Mouse (Mus musculus) CH12.LX (cell line): ENCODE measurements around the gene Olfr1386. TPM values are rescaled to one million over a fixed set of nuclear protein-coding genes. Genes with fewer than 3 reads are reported as not detected.

Source experiments
- DNase-seq: peaks from one replicate; pipeline ENCODE4 v3.0.0-alpha.2; 2013; ENCODE audit errors: extremely low read depth
- H3K27ac ChIP-seq: 2 replicates; pipeline ENCODE4 v1.5.1; 2012; ENCODE audit warnings: low read depth, mild to moderate bottlenecking, control low read depth, moderate library complexity; ENCODE audit not compliant: insufficient read depth
- H3K27me3 ChIP-seq: replicated peaks from 2 replicates; pipeline ENCODE3; 2012; ENCODE audit warnings: inconsistent platforms
- H3K36me3 ChIP-seq, 2 experiments: replicated peaks in 1 of 2; 2 replicates each; pipeline versions ENCODE3 to v1.6.1; 2012; ENCODE audit warnings: inconsistent platforms in 1 of 2, low read length in 1 of 2, mild to moderate bottlenecking in 1 of 2, mixed read lengths in 1 of 2, moderate library complexity in 1 of 2; ENCODE audit not compliant: control insufficient read depth in 1 of 2, insufficient read depth in 1 of 2
- H3K4me1 ChIP-seq, 2 experiments: 2 replicates each; pipeline ENCODE4 v1.6.1; 2012; ENCODE audit warnings: inconsistent platforms in 1 of 2, moderate library complexity in 1 of 2; ENCODE audit not compliant: insufficient read depth in 2 of 2, control insufficient read depth in 1 of 2
- H3K4me2 ChIP-seq: 2 replicates; pipeline ENCODE4 v1.6.1; 2012; ENCODE audit warnings: low read depth, mild to moderate bottlenecking, control low read depth; ENCODE audit not compliant: poor library complexity, insufficient read depth, severe bottlenecking
- H3K4me3 ChIP-seq, 3 experiments: fragments of 150-350 bp in 1 of 3; sonication (generic) in 1 of 3; replicated peaks in 1 of 3; 2 replicates each; pipeline versions ENCODE3 to v1.5.1; 2011 to 2012; ENCODE audit warnings: low read depth in 2 of 3, low read length in 2 of 3, mild to moderate bottlenecking in 2 of 3, moderate library complexity in 2 of 3, control low read depth in 1 of 3, improper control_type of control experiment in 1 of 3, inconsistent platforms in 1 of 3, mixed read lengths in 1 of 3; ENCODE audit not compliant: poor library complexity in 1 of 3
- H3K79me2 ChIP-seq: replicated peaks from 2 replicates; pipeline ENCODE4 v1.6.1; 2012; ENCODE audit warnings: mild to moderate bottlenecking, moderate library complexity; ENCODE audit not compliant: control insufficient read depth, poor library complexity, insufficient read depth, severe bottlenecking; ENCODE audit errors: extremely low read depth
- H3K9ac ChIP-seq: 2 replicates; pipeline ENCODE4 v1.6.1; 2012; ENCODE audit warnings: low read depth, mild to moderate bottlenecking, control low read depth, moderate library complexity; ENCODE audit not compliant: insufficient read depth
- H3K9me3 ChIP-seq: replicated peaks from 2 replicates; pipeline ENCODE3; 2012; ENCODE audit warnings: low read length, inconsistent platforms, mixed read lengths
- CHD2 ChIP-seq: IDR thresholded peaks from 2 replicates; pipeline ENCODE4 v1.6.1; 2011; ENCODE audit warnings: low read length, improper control_type of control experiment
- ETS1 ChIP-seq: conservative IDR thresholded peaks from 2 replicates; pipeline ENCODE4 v1.6.1; 2012; ENCODE audit warnings: low read depth, mild to moderate bottlenecking, inconsistent platforms, low read length, improper control_type of control experiment, moderate library complexity
- IRF4 ChIP-seq: IDR thresholded peaks from 2 replicates; pipeline ENCODE4 v1.6.1; 2014; ENCODE audit warnings: low read depth, mild to moderate bottlenecking, inconsistent platforms, low read length, improper control_type of control experiment
- MYC ChIP-seq: IDR thresholded peaks from 2 replicates; pipeline ENCODE4 v1.6.1; 2011; ENCODE audit warnings: low read depth, mild to moderate bottlenecking, improper control_type of control experiment, low read length
- PAX5 ChIP-seq: IDR thresholded peaks from 2 replicates; pipeline ENCODE4 v1.6.1; 2012; ENCODE audit warnings: low read length, inconsistent platforms, mixed read lengths
- POLR2AphosphoS2 ChIP-seq: IDR thresholded peaks from 2 replicates; pipeline ENCODE4 v1.6.1; 2011; ENCODE audit warnings: low read depth, low read length, improper control_type of control experiment
- RCOR1 ChIP-seq: conservative IDR thresholded peaks from 2 replicates; pipeline ENCODE4 v1.6.1; 2012; ENCODE audit warnings: low read depth, mild to moderate bottlenecking, inconsistent platforms, low read length, improper control_type of control experiment
- SIN3A ChIP-seq: IDR thresholded peaks from 2 replicates; pipeline ENCODE4 v1.6.1; 2012; ENCODE audit warnings: low read length, improper control_type of control experiment, inconsistent platforms
- SMC3 ChIP-seq: IDR thresholded peaks from 2 replicates; pipeline ENCODE4 v1.6.1; 2011; ENCODE audit warnings: low read depth, low read length, improper control_type of control experiment
- USF2 ChIP-seq: conservative IDR thresholded peaks from 2 replicates; pipeline ENCODE4 v1.6.1; 2011; ENCODE audit warnings: low read depth, low read length, improper control_type of control experiment
- ZC3H11A ChIP-seq: IDR thresholded peaks from 2 replicates; pipeline ENCODE4 v1.6.1; 2012; ENCODE audit warnings: low read depth, mild to moderate bottlenecking, inconsistent platforms, low read length, improper control_type of control experiment
- ZMIZ1 ChIP-seq: IDR thresholded peaks from 2 replicates; pipeline ENCODE4 v1.6.1; 2012; ENCODE audit warnings: low read depth, mild to moderate bottlenecking, inconsistent platforms, low read length, improper control_type of control experiment
- ZNF384 ChIP-seq: IDR thresholded peaks from 2 replicates; pipeline ENCODE4 v1.6.1; 2012; ENCODE audit warnings: low read depth, low read length, improper control_type of control experiment, inconsistent platforms
- dilution Hi-C: fragments of 300-500 bp; cut with MboI; formaldehyde crosslinking; loops from 2 replicates; pipeline ENCODE4 v1.14.3; 2020; ENCODE audit warnings: low sequenced_read_pairs; ENCODE audit not compliant: extremely low pct_unique_long_range_greater_than_20kb, extremely low pct_ligation_motif_present
- in situ Hi-C: fragments of 300-500 bp; cut with MboI; formaldehyde crosslinking; loops from 3 replicates; pipeline ENCODE4 v1.14.3; 2019; ENCODE audit warnings: low sequenced_read_pairs, low pct_ligation_motif_present, low pct_unique_long_range_greater_than_20kb, mixed read lengths
- polyA plus RNA-seq: library from polyadenylated mRNA; unstranded; fragments of >175 nt; gene quantifications from 2 replicates; pipeline ENCODE4 v1.2.1, GENCODE M21; 2012; ENCODE audit warnings: low read depth; ENCODE audit not compliant: insufficient read length
- total RNA-seq, 2 experiments: library from RNA; depleted of rRNA; stranded (reverse); fragments of 300-350 nt in 1 of 2; fragments of >200 nt in 1 of 2; gene quantifications; 2 replicates each; pipeline ENCODE4 v1.2.3; 2012 to 2014

The Olfr1386 gene
- total and polyA plus RNA-seq, 3 experiments = not detected

GRCm38 (mm10) chr11:49425257-49425927, 39.5 kb upstream of the Olfr1386 start (continued):
- TF ChIP-seq ZNF384 = no peak
- TF ChIP-seq, all 38 proteins: peak for 0

- no peak overlapping the region for H3K27ac ChIP-seq
- no peak overlapping the region for H3K4me3 ChIP-seq
- no peak overlapping the region for H3K9ac ChIP-seq
- dilution Hi-C loops (no loop called here), in situ Hi-C loops (no loop called here)
- peaks cover 7% of the 10 kb centered on the region for H3K9me3 ChIP-seq
- peaks cover 0 to 11% of the 10 kb centered on the region in 2 experiments; a peak in 2 of 4 replicates for H3K4me1 ChIP-seq
- DNase-seq = no peak
- H3K4me2 ChIP-seq = no peak overlapping the region
- no peaks in the 10 kb centered on the region for H3K36me3 ChIP-seq
- no peaks in the 10 kb centered on the region for H3K79me2 ChIP-seq
- TF ChIP-seq SMC3 = no peak
- no peak for TF ChIP-seq CHD2
- no peak for TF ChIP-seq MYC
- no peak for TF ChIP-seq RCOR1
- no peak for TF ChIP-seq ZC3H11A
- TF ChIP-seq IRF4 = no peak
- no peak for TF ChIP-seq ZMIZ1
- TF ChIP-seq USF2 = no peak
- TF ChIP-seq POLR2AphosphoS2 = no peak
- H3K27me3 ChIP-seq = peaks cover 11% of the 10 kb centered on the region
Measured at GRCm38 (mm10) chr11:49429641-49430040, 35.2 kb upstream of the Olfr1386 start.

GRCm38 (mm10) chr11:49436411-49436810, 28.4 kb upstream of the Olfr1386 start, which contains the start of gene Olfr1388:
Olfr1388 (plus strand) TSS chr11:49436624.
- dilution Hi-C loops = no loop called here
- DNase-seq = no peak
- no peaks in the 10 kb centered on the region for H3K4me1 ChIP-seq
- H3K36me3 ChIP-seq = no peaks in the 10 kb centered on the region
- peaks cover 4% of the 10 kb centered on the region for H3K27me3 ChIP-seq
- no peak for TF ChIP-seq POLR2AphosphoS2
- TF ChIP-seq ZMIZ1 = no peak
- no peak for TF ChIP-seq RCOR1
- no peak for TF ChIP-seq ETS1
- TF ChIP-seq PAX5 = no peak
- no peak for TF ChIP-seq SIN3A
- in situ Hi-C loops = no loop called here
- no peak within 1 kb of the TSS for H3K9ac ChIP-seq
- no peak within 1 kb of the TSS for H3K4me3 ChIP-seq
- no peak within 1 kb of the TSS for H3K27ac ChIP-seq
- no peak within 1 kb of the TSS for H3K4me2 ChIP-seq
- H3K79me2 ChIP-seq = no peaks in the 10 kb centered on the region
- H3K9me3 ChIP-seq = peaks cover 7% of the 10 kb centered on the region
